Mouse (Mus musculus): Measurements from ENCODE around the gene Ces1a. TPM values are rescaled to one million over a fixed set of nuclear protein-coding genes. Genes with fewer than 3 reads are reported as not detected.

Ces1a gene
- total RNA-seq, 2 experiments from 2014 or later, result not detected

DNA sequence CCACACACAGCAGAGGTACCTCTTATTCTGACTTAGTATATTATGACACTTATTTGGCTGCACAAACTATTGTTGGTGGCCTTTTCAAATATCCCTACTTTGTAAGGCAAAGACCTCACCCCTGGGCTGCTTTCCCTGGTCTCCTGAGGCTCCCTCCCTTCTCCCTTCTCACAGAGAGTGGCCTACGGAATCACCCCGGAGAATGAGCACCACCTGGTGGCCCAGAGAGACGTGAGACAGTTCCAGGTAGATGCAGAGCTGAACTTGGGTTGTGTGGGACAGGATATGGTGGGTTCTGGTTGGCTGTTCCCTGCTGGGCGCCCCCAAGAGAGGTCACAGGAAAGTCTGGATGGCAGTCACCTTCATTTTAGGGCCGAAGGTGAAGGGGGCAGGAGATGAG, 51.2 kb downstream of the Ces1a start:
- peak; percentile 66 for DNase-seq

DNA sequence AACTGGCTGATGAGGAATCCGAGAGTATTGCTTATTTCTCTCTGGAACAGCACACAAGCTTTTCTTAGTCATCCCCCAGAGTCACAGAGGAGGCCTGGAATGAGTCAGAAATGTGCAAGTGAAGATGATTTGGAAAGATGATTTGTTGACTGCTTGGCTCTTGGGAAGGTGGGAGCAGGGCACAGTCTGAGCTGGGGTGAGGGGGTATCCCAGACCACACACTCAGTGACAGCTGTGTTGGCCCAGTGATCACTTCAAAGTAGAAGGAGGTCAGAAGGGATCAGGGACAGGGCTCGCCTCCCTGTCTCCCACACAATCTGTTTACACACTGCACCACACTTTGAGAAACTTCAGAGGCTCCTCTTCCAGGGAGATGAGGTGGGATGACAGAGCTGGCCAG, 63.6 kb downstream of the Ces1a start:
- no peak for DNase-seq

DNA sequence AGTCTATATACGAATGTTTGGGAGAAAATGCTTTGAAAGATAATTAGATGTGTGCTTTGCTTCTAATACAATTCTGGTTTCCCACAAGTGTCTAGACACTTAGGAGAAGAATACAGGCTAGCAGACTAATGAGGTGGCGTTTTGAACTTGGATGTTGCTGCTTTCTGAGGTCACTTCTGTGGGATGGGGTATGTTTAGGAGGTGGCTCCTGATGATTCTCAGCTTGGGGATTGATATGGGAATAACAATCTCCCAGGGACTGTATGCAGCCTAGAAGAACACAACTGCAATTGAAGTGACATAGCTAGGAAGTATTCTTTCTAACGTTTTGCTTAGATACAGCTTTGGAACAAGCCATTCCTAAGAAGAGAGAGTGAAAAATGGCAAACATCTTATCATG, 65.5 kb downstream of the Ces1a start:
- no peak for DNase-seq

DNA sequence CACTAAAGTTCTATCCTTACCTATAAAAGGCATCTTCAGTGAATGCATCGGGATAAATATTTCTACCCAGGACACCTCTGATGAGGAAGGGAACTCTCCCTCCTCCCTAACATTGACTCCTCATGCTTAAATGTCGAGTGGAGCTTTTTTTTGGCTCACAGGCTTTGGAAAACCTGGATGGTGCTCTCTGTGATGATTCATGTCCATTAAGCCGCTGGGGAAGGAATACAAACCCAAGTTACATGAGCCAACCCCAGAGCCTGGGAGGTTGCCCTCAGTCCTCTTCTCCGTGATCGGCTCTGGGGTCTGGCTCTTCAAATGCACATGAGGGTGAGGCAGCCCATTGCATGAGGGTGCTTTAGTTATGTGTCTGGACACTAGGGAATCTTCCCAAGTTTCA, 71.3 kb downstream of the Ces1a start:
- no peak for DNase-seq

DNA sequence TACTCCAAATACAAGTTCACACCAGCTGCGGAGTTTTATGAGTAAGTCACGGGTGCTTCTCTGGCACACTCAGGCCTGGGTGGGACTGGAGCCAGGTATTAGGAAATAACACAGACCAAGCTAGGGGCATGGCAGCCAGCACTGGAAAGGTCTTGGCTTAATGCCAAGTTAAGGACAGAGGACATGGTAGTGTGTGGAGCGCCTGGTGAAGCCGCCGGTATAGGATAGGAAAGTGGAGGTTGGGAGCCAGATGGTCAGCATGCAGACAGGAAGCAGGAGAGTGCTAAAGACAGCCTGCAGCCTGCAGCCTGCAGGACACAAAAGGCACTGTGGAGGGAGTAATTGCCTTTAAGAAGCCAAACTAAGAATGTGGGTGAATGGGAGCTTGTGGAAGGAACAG, 75.0 kb downstream of the Ces1a start:
- peak; percentile 89 for DNase-seq

Other genes with a start within 250 kb of the Ces1a start
- gene Mmp2, start 220.9 kb downstream of the Ces1a start, total RNA-seq (2021), result 10 to 100 TPM; 88.3 to 93.5 TPM
- gene Lpcat2, start 192.9 kb downstream of the Ces1a start, total RNA-seq (2021), result 1 to 10 TPM; 2.5 to 2.6 TPM
- gene Capns2, start 146.8 kb downstream of the Ces1a start, total RNA-seq (2021), result under 1 TPM in 1 of 2 experiments, not detected in 1; 0.39 TPM
- 10 to 100 TPM; 24.6 to 60.2 TPM for gene Slc6a2, start 88.1 kb downstream of the Ces1a start, total RNA-seq (2021)
- 10 to 100 TPM in 1 of 2 experiments, 1 to 10 TPM in 1; 6.1 to 13.3 TPM for gene Ces1b, start 31.8 kb upstream of the Ces1a start, total RNA-seq (2021)
- 100 to 1,000 TPM; 103 to 217 TPM for gene Ces1c, start 83.1 kb upstream of the Ces1a start, total RNA-seq (2021)
- 100 to 1,000 TPM; 450 to 494 TPM for gene Ces1d, start 149.6 kb upstream of the Ces1a start, total RNA-seq (2021)
- 1 to 10 TPM; 2.0 to 4.0 TPM for gene Ces1e, start 181.4 kb upstream of the Ces1a start, total RNA-seq (2021)
- gene Ces1f, start 231.6 kb upstream of the Ces1a start, total RNA-seq (2021), result 10 to 100 TPM; 13.8 to 19.0 TPM

Measured in adrenal gland, postnatal 10 days (tissue).